Mouse (Mus musculus): ENCODE results near the gene Fxr1. TPM values are rescaled to one million over a fixed set of nuclear protein-coding genes. Genes with fewer than 3 reads are reported as not detected.

Fxr1 gene
- total RNA-seq, 1 experiment: 210 TPM

GRCm38 (mm10) chr3:34020382-34021258 lies 877 bp downstream of the Fxr1 start:
- in situ Hi-C loops (cut with MboI; ENCODE audit: low sequenced_read_pairs in 2 of 2, unreplicated experiment in 2 of 2): no loop called here
- DNase-seq (ENCODE audit: low read depth, low spot score): no peak
- peak overlapping the region; percentile 91 for H3K27ac ChIP-seq (ENCODE audit: insufficient read depth, low read depth, low read length, poor library complexity, severe bottlenecking)
- no peaks in the 10 kb centered on the region for H3K9me3 ChIP-seq (ENCODE audit: control insufficient read depth, insufficient read depth, low read depth, low read length)
- peak overlapping the region; percentile 100 for H3K9ac ChIP-seq (ENCODE audit: insufficient read depth, low read depth, low read length, poor library complexity, severe bottlenecking)
- peaks cover 2 to 13% of the 10 kb centered on the region in 2 experiments; a peak in 2 of 4 replicates for H3K4me1 ChIP-seq (ENCODE audit: control insufficient read depth in 2 of 2, insufficient read depth in 2 of 2, low read length in 2 of 2, poor library complexity in 1 of 2)
- no peak for TF ChIP-seq ZC3H11A (IDR thresholded peaks at IDR 0.05; ENCODE audit: borderline replicate concordance, low read depth, low read length)
- no peak for TF ChIP-seq MAFK (IDR thresholded peaks at IDR 0.05; ENCODE audit: insufficient read depth, low read depth, low read length)
- TF ChIP-seq ZNF384 (IDR thresholded peaks at IDR 0.05; ENCODE audit: low read depth, low read length): no peak
- no peak for TF ChIP-seq HCFC1 (IDR thresholded peaks at IDR 0.05; ENCODE audit: borderline replicate concordance, insufficient read depth, low read length)
- no peak for TF ChIP-seq CHD2 (IDR thresholded peaks at IDR 0.05; ENCODE audit: low read depth, low read length)
- H3K4me3 ChIP-seq (ENCODE audit: insufficient read depth in 1 of 2, low read depth in 1 of 2, low read length in 2 of 2, poor library complexity in 1 of 2, severe bottlenecking in 1 of 2): peak overlapping the region; percentile 100
- H3K36me3 ChIP-seq (ENCODE audit: control insufficient read depth, insufficient read depth, low read length, poor library complexity, severe bottlenecking): no peaks in the 10 kb centered on the region; the same call in 1 of the 2 replicates

GRCm38 (mm10) chr3:34021259-34021828 lies 1.6 kb downstream of the Fxr1 start:
- no peak for DNase-seq (ENCODE audit: low read depth, low spot score)
- Histone ChIP-seq H3K36me3 (ENCODE audit: control insufficient read depth, insufficient read depth, low read length, poor library complexity, severe bottlenecking) (no peaks in the 10 kb centered on the region; the same call in 1 of the 2 replicates), H3K4me1 (ENCODE audit: control insufficient read depth in 2 of 2, insufficient read depth in 2 of 2, low read length in 2 of 2, poor library complexity in 1 of 2) (peaks cover 2 to 14% of the 10 kb centered on the region in 2 experiments; a peak in 2 of 4 replicates), H3K27ac (ENCODE audit: insufficient read depth, low read depth, low read length, poor library complexity, severe bottlenecking) (no peak overlapping the region; the same call in 1 of the 2 replicates), H3K9ac (ENCODE audit: insufficient read depth, low read depth, low read length, poor library complexity, severe bottlenecking) (no peak overlapping the region; the same call in 1 of the 2 replicates), H3K4me3 (ENCODE audit: insufficient read depth in 1 of 2, low read depth in 1 of 2, low read length in 2 of 2, poor library complexity in 1 of 2, severe bottlenecking in 1 of 2) (peak overlapping the region; percentile 100; a peak in 3 of 4 replicates), H3K9me3 (ENCODE audit: control insufficient read depth, insufficient read depth, low read depth, low read length) (no peaks in the 10 kb centered on the region)
- TF ChIP-seq CHD2 (IDR thresholded peaks at IDR 0.05; ENCODE audit: low read depth, low read length) (no peak), MAFK (IDR thresholded peaks at IDR 0.05; ENCODE audit: insufficient read depth, low read depth, low read length) (no peak), ZNF384 (IDR thresholded peaks at IDR 0.05; ENCODE audit: low read depth, low read length) (no peak), HCFC1 (IDR thresholded peaks at IDR 0.05; ENCODE audit: borderline replicate concordance, insufficient read depth, low read length) (no peak), ZC3H11A (IDR thresholded peaks at IDR 0.05; ENCODE audit: borderline replicate concordance, low read depth, low read length) (no peak)
- in situ Hi-C loops (cut with MboI; ENCODE audit: low sequenced_read_pairs in 2 of 2, unreplicated experiment in 2 of 2): no loop called here

GRCm38 (mm10) chr3:34028935-34029334 lies 9.2 kb downstream of the Fxr1 start:
- in situ Hi-C loops (cut with MboI; ENCODE audit: low sequenced_read_pairs in 2 of 2, unreplicated experiment in 2 of 2): no loop called here
- Histone ChIP-seq H3K4me3 (ENCODE audit: insufficient read depth in 1 of 2, low read depth in 1 of 2, low read length in 2 of 2, poor library complexity in 1 of 2, severe bottlenecking in 1 of 2) (no peak overlapping the region), H3K9me3 (ENCODE audit: control insufficient read depth, insufficient read depth, low read depth, low read length) (no peaks in the 10 kb centered on the region), H3K36me3 (ENCODE audit: control insufficient read depth, insufficient read depth, low read length, poor library complexity, severe bottlenecking) (no peaks in the 10 kb centered on the region), H3K4me1 (ENCODE audit: control insufficient read depth in 2 of 2, insufficient read depth in 2 of 2, low read length in 2 of 2, poor library complexity in 1 of 2) (peaks cover 0 to 8% of the 10 kb centered on the region in 2 experiments; a peak in 2 of 4 replicates), H3K9ac (ENCODE audit: insufficient read depth, low read depth, low read length, poor library complexity, severe bottlenecking) (no peak overlapping the region), H3K27ac (ENCODE audit: insufficient read depth, low read depth, low read length, poor library complexity, severe bottlenecking) (no peak overlapping the region)
- DNase-seq (ENCODE audit: low read depth, low spot score): no peak
- TF ChIP-seq MAFK (IDR thresholded peaks at IDR 0.05; ENCODE audit: insufficient read depth, low read depth, low read length) (no peak), CHD2 (IDR thresholded peaks at IDR 0.05; ENCODE audit: low read depth, low read length) (no peak), ZNF384 (IDR thresholded peaks at IDR 0.05; ENCODE audit: low read depth, low read length) (no peak), ZC3H11A (IDR thresholded peaks at IDR 0.05; ENCODE audit: borderline replicate concordance, low read depth, low read length) (no peak), HCFC1 (IDR thresholded peaks at IDR 0.05; ENCODE audit: borderline replicate concordance, insufficient read depth, low read length) (no peak)

- no peak for DNase-seq (ENCODE audit: low read depth, low spot score)
- Histone ChIP-seq H3K36me3 (ENCODE audit: control insufficient read depth, insufficient read depth, low read length, poor library complexity, severe bottlenecking) (no peaks in the 10 kb centered on the region), H3K9ac (ENCODE audit: insufficient read depth, low read depth, low read length, poor library complexity, severe bottlenecking) (no peak overlapping the region), H3K27ac (ENCODE audit: insufficient read depth, low read depth, low read length, poor library complexity, severe bottlenecking) (no peak overlapping the region), H3K9me3 (ENCODE audit: control insufficient read depth, insufficient read depth, low read depth, low read length) (no peaks in the 10 kb centered on the region), H3K4me1 (ENCODE audit: control insufficient read depth in 2 of 2, insufficient read depth in 2 of 2, low read length in 2 of 2, poor library complexity in 1 of 2) (peaks cover 0 to 13% of the 10 kb centered on the region in 2 experiments; a peak in 3 of 4 replicates), H3K4me3 (ENCODE audit: insufficient read depth in 1 of 2, low read depth in 1 of 2, low read length in 2 of 2, poor library complexity in 1 of 2, severe bottlenecking in 1 of 2) (no peak overlapping the region)
- in situ Hi-C loops (cut with MboI; ENCODE audit: low sequenced_read_pairs in 2 of 2, unreplicated experiment in 2 of 2): no loop called here
- TF ChIP-seq MAFK (IDR thresholded peaks at IDR 0.05; ENCODE audit: insufficient read depth, low read depth, low read length): no peak
- no peak for TF ChIP-seq HCFC1 (IDR thresholded peaks at IDR 0.05; ENCODE audit: borderline replicate concordance, insufficient read depth, low read length)
- no peak for TF ChIP-seq CHD2 (IDR thresholded peaks at IDR 0.05; ENCODE audit: low read depth, low read length)
- TF ChIP-seq ZNF384 (IDR thresholded peaks at IDR 0.05; ENCODE audit: low read depth, low read length): no peak
- TF ChIP-seq ZC3H11A (IDR thresholded peaks at IDR 0.05; ENCODE audit: borderline replicate concordance, low read depth, low read length): no peak
Observed at GRCm38 (mm10) chr3:34030601-34031000, 10.9 kb downstream of the Fxr1 start.

Measured in ES-E14 (cell line).